Mouse (Mus musculus): ENCODE results near the gene Fhl2.
"Not testable (repeated sequence)": the region's sequence is repeated elsewhere in the genome, so short reads cannot be mapped to it uniquely, and the experiment has no call there.

Fhl2 gene

DNA sequence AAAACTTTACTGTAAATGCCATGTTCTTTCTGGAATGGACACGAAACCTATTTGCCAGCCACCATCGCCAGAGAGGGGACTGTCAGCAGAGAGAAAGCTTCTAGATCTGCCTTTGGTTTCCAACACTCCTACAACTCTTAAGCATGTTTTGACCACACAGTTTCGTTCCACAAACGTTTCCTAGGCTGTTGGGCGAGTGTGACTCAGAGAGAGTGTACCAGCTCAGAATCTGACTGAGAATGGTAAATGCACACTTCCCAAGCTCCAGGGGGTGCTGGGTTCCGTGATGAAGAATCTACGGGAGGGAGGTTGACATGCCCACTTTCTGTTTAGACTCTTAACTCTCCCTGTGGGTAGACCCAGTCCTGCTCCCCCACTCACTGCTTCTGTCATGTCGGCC lies 5.7 kb downstream of the Fhl2 start:
- no peak for DNase-seq

DNA sequence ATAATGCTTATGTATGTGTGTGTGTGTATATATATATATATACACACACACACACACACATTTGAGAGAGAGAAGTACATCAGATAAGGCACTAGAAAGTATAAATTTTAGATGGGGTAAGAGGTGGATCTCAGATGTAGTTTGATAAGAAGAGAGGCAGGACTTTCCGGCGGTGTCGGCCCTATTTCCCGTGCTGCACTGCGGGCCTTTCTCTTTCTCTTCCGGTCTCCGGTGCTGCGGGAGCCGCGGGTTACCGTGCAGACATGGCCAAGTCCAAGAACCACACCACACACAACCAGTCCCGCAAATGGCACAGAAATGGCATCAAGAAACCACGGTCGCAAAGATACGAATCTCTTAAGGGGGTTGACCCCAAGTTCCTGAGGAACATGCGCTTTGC lies 7.9 kb downstream of the Fhl2 start:
- not testable (repeated sequence) for DNase-seq

DNA sequence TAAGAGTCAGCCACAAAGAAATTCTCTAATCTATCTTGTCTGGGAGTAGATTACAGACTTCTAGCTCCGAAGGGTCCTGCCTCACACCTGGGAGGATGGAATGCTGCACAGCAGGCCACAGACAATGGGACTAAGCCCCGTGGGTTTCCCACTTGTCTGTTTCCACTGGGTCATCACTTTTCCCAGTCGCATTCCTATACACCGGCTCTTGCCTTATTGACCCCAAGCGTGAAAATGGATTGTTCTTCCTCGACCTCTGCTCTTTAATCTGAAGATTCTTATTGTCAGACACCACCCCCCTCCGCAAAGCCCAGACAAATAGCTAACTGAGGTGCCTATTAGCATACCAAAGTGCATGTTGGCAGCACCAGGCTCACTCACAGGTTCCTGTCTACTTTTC lies 10.4 kb downstream of the Fhl2 start:
- no peak for DNase-seq

DNA sequence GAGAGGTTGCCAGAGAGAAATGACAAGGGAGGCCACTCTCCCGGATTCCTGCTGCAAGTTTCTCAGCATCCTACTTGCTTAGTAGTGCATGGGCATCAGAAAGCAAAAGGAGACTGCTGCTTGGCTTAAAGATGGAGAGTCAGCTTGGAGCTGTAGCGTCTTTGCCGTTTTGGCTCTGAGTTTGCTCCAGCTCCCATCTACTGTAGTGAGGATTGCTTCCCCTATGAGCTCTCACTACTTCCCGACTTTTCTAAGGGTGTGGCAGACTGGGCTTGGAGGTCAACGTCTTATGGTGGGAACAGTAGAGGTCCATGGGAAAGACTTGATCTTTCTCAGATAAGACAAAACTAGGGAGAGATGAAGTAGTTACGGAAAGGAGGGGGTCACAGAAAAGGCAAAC lies 15.9 kb downstream of the Fhl2 start:
- DNase-seq: no peak

DNA sequence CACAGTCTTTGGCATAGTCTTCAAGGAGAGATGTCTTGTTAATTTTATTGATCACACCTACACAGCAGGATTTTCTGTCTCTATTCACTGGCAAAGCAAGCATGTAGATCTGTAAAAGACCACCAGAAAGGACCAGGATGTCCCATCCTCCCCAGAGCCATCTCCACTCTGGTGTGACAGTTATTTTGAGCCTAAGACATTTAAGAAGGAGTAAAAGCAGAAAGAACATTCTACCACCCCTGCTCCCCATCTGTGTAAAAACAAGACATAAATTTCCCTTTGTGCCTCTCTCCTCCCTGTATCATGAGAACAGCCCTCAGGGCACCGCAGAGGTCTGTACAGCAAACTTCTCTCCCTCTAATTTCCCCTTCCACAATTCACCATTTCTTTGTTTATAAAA lies 18.0 kb downstream of the Fhl2 start:
- DNase-seq: no peak

DNA sequence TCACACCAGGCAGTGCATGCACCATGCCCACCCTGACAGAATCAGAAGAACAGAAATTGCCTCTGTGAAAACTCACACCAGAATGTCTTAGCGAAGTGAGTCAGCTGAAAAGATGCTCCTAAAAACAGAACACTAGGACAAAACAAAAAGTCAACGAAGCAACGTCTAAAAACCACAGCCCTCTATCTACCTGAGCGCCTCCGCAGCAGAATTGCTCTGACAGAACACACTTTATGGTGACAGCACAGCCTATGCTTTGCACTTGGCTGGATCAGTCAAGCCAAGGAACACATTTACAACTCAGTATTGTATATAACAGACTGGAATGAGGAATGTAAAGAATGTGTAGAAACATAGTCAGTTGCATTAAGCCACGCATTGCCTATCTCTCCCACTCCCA lies 18.4 kb downstream of the Fhl2 start:
- no peak for DNase-seq

DNA sequence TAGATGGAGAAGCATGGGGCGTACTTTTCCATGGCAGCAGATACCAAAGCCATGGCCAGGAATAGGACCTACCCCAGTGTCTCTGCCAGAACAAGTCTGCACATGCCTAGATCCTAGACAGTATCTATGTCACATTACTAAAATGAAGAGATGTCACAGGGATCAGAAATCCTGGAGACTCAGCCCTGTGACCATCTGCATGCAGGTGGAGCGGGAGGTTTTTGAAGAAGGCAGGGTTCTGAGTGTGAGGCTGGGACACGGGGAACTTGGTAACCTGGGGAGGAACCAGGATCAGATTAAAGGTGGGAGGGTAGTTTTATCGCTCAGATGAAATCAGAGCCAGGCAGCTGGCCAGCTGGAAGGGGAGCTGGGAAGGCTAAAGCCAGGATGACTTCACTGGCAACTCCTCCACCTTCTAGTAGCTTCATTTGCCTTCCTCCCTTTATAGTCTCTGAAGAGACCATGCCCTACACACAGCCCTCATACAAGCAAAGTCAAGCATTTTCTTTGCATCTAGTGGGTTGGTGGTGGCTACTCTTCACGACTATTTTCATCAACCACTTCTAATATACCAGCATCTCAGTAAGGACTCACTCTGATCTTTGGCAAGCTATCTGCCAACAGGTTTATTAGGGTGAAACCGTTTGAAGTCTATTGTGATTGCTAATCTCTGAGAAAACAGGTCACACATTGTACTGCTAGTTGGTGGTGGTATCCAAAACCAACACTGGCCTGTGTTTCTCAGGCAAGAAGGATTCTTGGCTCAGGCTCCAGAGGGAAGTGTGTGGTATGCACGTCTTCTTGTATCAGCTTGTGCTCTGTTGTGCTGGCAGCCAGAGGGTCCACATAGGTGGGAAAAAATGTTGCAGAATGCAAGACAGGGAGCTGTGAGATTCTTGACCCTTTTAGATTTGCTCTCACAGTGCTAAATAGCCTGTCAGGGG lies 23.2 kb downstream of the Fhl2 start:
- DNase-seq: no peak

DNA sequence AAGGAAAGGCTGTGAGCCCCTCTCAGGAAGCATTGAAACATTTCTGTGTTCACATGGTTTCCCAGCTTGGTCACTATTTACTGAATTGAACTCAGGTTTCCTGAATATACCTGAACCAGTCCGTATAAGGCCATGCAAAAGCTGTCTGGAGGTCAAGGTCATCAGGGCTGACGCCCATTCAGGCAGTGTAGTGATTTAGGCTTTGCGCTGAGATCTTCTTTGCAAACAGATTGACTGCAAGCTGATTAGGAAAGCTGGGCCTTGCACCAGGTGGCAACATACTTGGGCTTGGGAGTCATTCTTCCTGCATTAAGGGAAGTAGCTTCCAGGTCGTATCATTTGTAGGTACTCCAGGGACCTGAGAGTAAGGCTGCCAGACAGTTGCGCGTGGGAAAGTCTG lies 25.0 kb downstream of the Fhl2 start:
- no peak for DNase-seq

DNA sequence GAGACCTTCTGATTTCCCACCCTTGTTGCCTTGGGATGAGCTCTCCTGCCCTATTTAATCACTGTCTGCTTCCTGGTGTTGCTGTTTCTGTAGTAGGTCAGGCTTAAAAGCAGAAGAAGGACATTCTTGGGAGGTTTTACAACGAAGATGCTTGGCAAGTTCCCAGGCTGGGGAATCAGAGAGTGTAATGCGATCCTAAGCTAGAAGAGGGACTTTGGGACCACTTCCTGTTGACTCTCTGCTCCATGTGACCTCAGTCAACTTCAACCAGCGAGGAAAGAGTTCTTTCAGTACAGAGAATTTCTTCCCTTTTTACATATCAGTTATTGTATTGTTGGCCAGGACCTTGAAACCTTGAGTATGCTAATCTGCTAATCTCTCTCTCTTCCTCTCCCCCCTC lies 25.7 kb downstream of the Fhl2 start:
- no peak for DNase-seq

DNA sequence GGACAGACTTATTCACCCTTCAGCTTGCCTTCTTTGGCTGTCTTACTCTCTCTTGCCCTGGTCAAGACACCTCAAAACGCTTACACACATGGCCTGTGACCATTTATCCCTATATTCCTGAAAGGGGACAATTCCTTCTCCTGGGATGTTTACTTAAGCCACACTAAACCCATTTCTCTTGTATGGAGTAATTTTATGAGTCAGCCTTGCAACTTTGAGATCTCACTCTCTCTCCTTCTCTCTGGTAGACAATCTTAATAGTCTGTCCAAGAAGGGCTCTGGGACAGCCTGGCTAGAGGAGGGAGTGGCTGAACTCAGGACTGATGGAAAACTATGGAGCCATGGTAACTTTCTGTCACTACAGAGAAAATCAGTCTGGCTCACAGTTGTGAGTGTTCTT lies 27.1 kb downstream of the Fhl2 start:
- no peak for DNase-seq

DNA sequence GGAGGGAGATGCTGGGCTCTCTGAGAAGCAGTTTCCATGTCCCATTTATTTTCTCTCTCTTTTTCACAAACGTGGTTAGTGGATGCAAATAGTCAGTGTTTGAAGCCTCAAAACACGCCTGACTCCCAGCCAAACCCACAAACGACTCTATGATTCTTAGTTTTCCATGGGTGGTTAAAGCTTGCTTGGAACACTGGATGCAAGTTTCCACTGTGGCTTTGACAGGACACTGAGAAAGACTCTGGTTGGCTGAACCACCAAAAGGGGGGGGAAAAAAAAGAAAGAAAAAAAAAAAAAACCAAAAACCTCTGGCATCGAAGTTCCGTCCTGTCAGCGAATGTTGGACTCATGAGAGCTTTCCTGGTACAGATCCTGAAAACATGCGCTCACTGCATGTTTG lies 27.6 kb downstream of the Fhl2 start:
- DNase-seq: no peak

DNA sequence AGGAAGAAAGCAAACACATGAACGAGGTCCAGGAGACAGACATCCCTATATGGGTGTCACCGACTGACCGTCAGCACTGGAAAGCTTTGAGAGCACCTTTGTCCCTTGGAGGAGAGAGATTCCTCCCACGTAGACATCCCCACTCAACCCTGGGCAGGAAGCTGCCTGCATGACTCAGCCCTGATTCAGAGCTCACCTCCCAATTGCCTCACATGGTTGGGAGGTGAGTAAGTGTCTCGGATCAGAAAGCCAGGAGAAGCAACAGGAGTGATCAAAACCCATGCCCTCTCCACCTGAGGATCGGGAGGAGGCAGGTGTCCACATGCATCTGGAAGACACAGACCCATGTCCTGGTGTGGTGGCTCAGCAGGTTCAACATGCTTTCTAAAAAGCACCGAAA lies 28.2 kb downstream of the Fhl2 start:
- no peak for DNase-seq

DNA sequence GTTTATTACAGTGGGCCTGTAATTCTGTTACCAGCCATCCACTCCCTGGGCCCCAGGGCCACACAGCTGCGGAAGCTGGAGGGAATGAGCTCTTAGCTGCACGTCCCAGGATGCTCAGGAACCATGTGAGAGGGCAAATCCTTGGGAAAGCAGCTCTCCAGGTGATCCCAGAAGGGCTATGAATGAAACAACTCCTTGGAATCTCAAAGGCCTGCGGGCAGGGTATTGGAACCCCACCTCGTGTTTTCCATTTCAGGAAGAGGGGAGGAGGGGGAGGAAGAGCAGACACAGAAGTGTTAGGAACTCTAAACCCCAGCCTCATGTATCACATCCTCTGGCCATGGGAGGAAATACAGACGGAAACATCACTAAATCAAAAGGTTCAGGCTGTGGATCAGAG lies 28.8 kb downstream of the Fhl2 start:
- DNase-seq: no peak

DNA sequence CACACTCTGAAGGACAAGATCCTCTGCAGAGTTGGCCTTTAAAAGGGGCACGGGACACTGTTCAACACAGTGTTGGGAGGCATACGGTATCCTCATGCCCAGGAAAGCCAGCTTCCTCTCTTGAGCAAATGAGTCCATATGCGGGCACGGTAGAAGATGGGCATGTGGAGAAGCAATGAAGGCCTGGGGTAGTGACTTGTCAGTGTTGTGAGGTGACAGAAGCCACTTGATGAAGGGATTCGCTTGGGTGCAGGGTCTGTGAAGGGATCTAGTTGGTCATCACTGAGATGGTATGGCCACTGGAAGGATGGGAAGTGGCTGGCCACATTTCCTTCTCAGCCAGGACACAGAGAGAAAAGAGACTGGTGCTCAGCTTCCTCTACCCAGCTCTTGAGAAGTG lies 32.2 kb downstream of the Fhl2 start:
- DNase-seq: no peak

DNA sequence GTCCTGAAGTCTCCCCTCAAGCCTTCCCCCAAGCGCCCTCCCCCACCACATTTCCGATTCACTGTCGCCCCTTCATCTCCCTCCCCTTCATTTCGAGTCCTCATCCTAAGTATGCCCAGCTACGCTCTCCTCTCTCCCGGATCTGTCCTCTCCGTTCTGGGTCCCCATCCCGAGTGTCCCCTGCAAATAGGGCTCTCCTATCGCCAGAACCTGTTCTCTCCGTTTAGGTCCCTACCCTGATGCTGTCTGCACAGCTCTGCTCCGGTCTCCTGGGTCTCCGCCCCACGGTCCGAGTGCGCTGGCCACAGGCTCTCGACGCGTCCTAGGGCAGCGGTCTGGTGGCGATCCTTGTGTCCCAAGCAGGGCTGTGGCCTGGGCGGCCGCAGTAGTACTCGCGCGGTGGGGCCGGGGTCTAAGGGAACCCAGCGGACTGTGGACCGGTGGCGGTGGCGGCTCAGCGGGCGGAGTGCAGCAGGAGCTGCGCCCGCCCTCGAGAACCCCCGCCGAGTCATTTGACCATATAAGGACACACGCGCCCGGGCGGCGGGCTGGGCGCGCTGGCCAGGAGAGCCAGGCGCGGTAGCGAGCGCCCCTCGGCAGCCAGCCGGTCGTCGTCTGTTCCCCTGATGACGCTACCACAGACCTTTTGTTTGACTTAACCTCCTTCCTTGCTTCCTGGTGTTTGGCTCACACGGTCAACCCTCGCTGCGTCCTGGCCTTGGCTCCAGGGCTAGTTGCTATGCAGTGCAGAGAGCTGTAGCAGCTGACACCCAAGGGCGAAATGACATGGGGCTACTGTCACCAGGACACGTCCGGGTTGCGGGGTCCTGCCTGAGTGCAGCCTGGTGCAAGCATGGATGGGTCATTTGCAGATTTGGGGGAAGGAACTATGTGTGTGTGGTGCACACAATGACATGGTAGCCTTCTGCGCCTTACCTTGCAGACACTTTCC lies 33.0 kb downstream of the Fhl2 start:
- DNase-seq: peak; percentile 87

DNA sequence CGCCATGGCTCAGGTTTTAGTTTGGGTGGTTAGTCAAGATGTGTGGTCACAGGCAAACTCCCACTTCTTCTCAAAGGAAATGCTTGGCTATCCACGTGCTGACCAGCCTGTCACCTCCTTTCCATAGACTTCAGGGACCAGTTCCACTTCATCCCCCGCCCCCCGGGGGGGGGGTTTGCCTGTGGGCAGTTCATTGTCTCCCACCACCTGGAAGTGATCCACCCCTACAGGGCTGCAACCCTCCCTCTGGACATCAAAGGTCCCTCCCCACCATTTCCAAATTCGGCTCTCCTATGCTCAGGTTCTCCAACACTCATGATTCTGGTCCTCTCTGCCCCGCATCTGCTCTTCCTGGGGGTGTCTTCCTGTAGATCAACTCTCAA lies 33.7 kb downstream of the Fhl2 start:
- DNase-seq: peak; percentile 50

DNA sequence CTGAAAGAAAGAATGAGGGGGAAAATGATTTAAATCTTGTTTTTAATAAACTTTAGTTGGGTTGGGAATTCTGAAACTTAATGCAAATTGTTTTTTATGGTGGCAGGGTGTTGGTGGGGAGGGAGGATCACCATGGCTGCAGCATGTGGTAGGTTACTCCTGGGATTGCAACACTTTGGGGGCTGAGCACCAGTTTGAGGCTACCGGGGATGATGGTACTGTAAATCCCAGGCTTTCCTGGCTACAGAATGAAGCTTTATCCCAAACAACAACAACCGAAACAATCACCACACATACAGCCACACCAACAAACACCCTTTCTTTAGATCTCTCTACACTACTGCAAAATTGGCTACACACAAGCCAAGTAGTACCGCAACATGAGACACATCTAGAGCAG lies 34.4 kb downstream of the Fhl2 start:
- DNase-seq: no peak

DNA sequence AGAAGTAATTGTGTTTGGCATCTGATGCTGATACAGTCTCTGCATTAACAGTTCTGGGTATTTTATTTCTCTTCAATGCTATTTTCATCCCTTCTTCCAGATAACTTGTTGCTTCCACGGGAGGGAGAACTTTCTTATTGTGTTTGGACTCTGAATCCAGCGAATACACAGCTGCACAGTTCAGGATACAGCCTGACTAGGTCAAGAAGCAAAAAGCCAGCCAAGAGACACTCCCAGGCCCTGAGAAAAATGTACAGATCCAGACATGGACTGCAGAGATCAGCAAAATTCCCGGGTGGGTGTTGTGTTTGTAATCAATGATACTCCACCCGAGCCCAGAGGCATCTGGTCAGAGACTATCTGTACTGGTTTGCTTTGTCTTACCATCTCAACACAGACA lies 37.4 kb downstream of the Fhl2 start:
- DNase-seq: no peak

DNA sequence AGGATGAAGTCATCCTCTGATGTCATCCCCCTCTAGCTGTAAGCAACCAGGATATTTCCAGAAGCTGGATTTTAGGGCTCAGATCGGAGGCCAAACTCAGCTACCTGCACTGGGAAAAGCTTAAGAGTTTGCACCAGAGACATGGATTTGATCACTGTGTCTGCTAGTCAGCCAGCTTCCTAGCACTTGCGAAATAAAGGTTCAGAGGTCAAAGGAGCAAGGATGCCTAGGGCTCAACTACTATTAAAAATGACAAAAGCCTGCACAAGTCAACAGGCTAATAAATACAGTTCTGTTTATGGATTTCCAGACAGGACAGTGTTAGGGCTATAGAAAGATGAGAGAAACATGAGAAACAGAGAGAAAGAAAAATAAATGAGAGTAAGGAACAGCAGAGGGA lies 38.9 kb downstream of the Fhl2 start:
- DNase-seq: no peak

DNA sequence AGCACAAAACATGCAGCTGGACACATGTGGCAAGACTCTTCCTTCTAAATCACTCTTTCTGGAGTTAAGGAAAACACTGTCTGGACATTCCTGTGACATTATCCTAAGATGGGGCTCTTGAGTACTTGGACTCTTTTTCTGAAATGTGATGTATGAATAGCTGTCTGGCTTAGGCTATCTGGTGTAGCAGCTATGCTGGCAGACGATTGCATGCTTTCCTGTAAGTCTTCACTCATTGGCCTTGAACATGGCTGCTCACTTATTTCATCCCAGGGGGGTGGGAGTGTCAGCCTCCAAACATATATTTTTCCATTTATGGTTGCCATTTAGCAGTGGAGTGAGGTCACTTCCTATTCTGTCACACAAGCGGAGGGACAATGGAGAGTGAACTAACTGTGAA lies 42.3 kb downstream of the Fhl2 start:
- DNase-seq: no peak

DNA sequence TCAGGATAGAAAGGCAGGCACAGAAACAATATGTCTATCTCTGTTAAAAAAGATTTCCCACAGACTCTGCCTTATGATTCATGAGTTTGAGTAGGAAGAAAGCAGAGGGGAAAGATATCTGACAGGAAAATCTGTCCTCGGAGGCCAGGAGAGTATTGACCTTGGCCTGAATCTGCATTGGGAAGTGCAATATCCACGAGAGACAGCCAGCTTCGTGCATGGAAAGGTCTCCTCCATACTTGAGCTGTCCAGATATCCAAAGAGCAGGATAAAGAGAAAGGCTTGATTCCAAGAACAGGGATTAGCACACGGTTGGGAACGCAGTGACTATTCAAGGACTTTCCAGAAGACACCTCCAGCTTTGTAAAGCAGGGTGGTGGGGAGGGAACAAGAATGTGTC lies 43.2 kb downstream of the Fhl2 start:
- no peak for DNase-seq

DNA sequence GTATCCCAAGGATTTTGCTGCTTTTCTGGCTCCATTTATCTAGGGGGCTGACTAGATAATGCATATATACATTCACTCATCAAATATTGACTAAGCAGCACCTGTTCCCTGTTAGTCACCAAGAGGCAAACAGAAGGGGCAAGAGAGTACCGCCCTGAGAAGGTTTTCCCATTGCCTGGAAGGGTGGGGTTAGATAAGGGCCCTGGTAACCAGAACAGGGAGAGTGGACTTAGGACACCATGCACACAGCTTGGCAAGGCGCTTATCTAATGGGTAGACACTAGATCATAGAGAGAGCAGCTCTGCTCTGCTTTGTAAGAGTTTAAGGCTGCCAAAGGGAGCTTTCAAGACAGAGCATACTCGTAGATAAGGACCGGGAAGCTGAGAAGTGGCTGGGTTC lies 44.2 kb downstream of the Fhl2 start:
- DNase-seq: no peak

DNA sequence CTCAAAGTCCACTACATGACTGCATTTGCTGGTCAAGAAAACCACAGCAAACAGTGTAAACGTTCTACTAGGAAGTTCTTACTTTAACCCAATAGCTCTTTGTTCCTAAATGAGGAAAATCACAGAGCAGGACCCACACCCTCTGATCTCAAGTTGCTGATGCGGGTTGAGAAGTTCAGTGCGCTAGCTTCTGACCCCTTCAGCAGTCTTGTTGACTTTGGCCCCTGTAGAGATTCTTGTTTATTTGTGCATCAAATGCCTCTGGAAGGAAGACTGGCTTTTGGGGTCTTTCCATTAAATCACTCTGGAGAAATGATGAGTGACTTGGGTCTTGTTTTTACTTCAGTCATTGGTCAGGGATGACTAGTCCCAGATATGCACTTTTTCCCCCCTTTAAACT lies 46.6 kb downstream of the Fhl2 start:
- no peak for DNase-seq

DNA sequence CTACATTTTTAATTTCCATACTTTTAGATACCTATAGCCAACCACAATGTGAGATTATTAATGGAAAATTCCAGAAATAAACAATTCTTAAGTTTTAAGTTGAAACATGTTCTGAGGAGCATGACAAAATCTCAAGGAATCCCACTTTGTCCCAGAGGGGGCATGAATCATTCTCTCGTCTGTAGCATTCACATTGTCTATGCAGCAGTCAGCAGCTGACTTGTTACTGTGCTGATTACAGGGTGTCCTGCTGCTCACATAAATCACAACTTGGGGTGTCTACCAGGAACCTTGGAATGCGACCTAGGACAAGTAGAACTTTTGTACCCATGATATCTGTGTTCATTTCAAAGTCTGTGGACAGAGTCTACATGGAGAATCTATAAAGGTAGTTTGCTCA lies 49.3 kb downstream of the Fhl2 start:
- no peak for DNase-seq
